Mouse (Mus musculus): Measurements from ENCODE around the gene Itgb5. TPM values are rescaled to one million over a fixed set of nuclear protein-coding genes. Genes with fewer than 3 reads are reported as not detected.

The Itgb5 gene
- polyA plus RNA-seq, 2 experiments, result 108 to 117 TPM

- Histone ChIP-seq H3K27ac (replicated peaks; ENCODE audit: low read depth, low read length) (no peak overlapping the region), H3K4me1 (ENCODE audit: control insufficient read depth, insufficient read depth, low read length) (peaks cover 32% of the 10 kb centered on the region)
- no peak for DNase-seq (ENCODE audit: low spot score)
These were observed 55.6 kb downstream of the Itgb5 start for GRCm38 (mm10) chr16:33885021-33885471.

GRCm38 (mm10) chr16:33885671-33886328, 56.3 kb downstream of the Itgb5 start:
- no peak for TF ChIP-seq POLR2A (IDR thresholded peaks at IDR 0.05; ENCODE audit: borderline replicate concordance, extremely low read depth, insufficient read depth, insufficient read length)
- Histone ChIP-seq H3K4me3 (replicated peaks; ENCODE audit: low read length) (no peak overlapping the region), H3K9me3 (ENCODE audit: control insufficient read depth, low read length) (no peaks in the 10 kb centered on the region), H3K4me1 (ENCODE audit: control insufficient read depth, insufficient read depth, low read length) (peaks cover 39% of the 10 kb centered on the region), H3K4me2 (replicated peaks; ENCODE audit: low read depth, low read length, severe bottlenecking) (no peak overlapping the region), H3K27ac (replicated peaks; ENCODE audit: low read depth, low read length) (no peak overlapping the region), H3K9ac (ENCODE audit: low read depth, low read length, severe bottlenecking) (no peak overlapping the region), H3K27me3 (ENCODE audit: control insufficient read depth, insufficient read depth, low read length) (no peaks in the 10 kb centered on the region), H3K36me3 (ENCODE audit: control insufficient read depth, insufficient read depth, low read length) (peaks cover 9% of the 10 kb centered on the region)
- DNase-seq (ENCODE audit: low spot score) (no peak), ATAC-seq (ENCODE audit: low FRiP score, low read depth) (no peak)
- 89% methylated on average over 14 of the region's 14 CpGs for WGBS

More at GRCm38 (mm10) chr16:33885021-33885471, 55.6 kb downstream of the Itgb5 start:
- Histone ChIP-seq H3K27me3 (ENCODE audit: control insufficient read depth, insufficient read depth, low read length) (no peaks in the 10 kb centered on the region), H3K36me3 (ENCODE audit: control insufficient read depth, insufficient read depth, low read length) (peaks cover 9% of the 10 kb centered on the region), H3K9ac (ENCODE audit: low read depth, low read length, severe bottlenecking) (no peak overlapping the region), H3K9me3 (ENCODE audit: control insufficient read depth, low read length) (no peaks in the 10 kb centered on the region), H3K4me3 (replicated peaks; ENCODE audit: low read length) (no peak overlapping the region), H3K4me2 (replicated peaks; ENCODE audit: low read depth, low read length, severe bottlenecking) (no peak overlapping the region)
- no peak for TF ChIP-seq POLR2A (IDR thresholded peaks at IDR 0.05; ENCODE audit: borderline replicate concordance, extremely low read depth, insufficient read depth, insufficient read length)
- 81% methylated on average over 11 of the region's 11 CpGs for WGBS
- no peak for ATAC-seq (ENCODE audit: low FRiP score, low read depth)

GRCm38 (mm10) chr16:33886665-33887064, 57.2 kb downstream of the Itgb5 start:
- Histone ChIP-seq H3K27me3 (ENCODE audit: control insufficient read depth, insufficient read depth, low read length) (no peaks in the 10 kb centered on the region), H3K9me3 (ENCODE audit: control insufficient read depth, low read length) (no peaks in the 10 kb centered on the region), H3K4me3 (replicated peaks; ENCODE audit: low read length) (no peak overlapping the region), H3K36me3 (ENCODE audit: control insufficient read depth, insufficient read depth, low read length) (peaks cover 9% of the 10 kb centered on the region), H3K27ac (replicated peaks; ENCODE audit: low read depth, low read length) (no peak overlapping the region), H3K9ac (ENCODE audit: low read depth, low read length, severe bottlenecking) (no peak overlapping the region), H3K4me1 (ENCODE audit: control insufficient read depth, insufficient read depth, low read length) (peaks cover 47% of the 10 kb centered on the region), H3K4me2 (replicated peaks; ENCODE audit: low read depth, low read length, severe bottlenecking) (no peak overlapping the region)
- 21% methylated on average over 6 of the region's 6 CpGs for WGBS
- DNase-seq (ENCODE audit: low spot score) (no peak), ATAC-seq (ENCODE audit: low FRiP score, low read depth) (no peak)
- TF ChIP-seq POLR2A (IDR thresholded peaks at IDR 0.05; ENCODE audit: borderline replicate concordance, extremely low read depth, insufficient read depth, insufficient read length), result no peak

- TF ChIP-seq POLR2A (IDR thresholded peaks at IDR 0.05; ENCODE audit: borderline replicate concordance, extremely low read depth, insufficient read depth, insufficient read length), result no peak
- peaks cover 53% of the 10 kb centered on the region for H3K4me1 ChIP-seq (ENCODE audit: control insufficient read depth, insufficient read depth, low read length)
- H3K27me3 ChIP-seq (ENCODE audit: control insufficient read depth, insufficient read depth, low read length), result no peaks in the 10 kb centered on the region
- no peak overlapping the region for H3K9ac ChIP-seq (ENCODE audit: low read depth, low read length, severe bottlenecking)
- no peaks in the 10 kb centered on the region for H3K9me3 ChIP-seq (ENCODE audit: control insufficient read depth, low read length)
- DNase-seq (ENCODE audit: low spot score), result no peak
- no peak overlapping the region for H3K27ac ChIP-seq (replicated peaks; ENCODE audit: low read depth, low read length)
- H3K4me3 ChIP-seq (replicated peaks; ENCODE audit: low read length), result no peak overlapping the region
- peaks cover 9% of the 10 kb centered on the region for H3K36me3 ChIP-seq (ENCODE audit: control insufficient read depth, insufficient read depth, low read length)
- no peak for ATAC-seq (ENCODE audit: low FRiP score, low read depth)
- WGBS, result 77% methylated on average over 2 of the region's 2 CpGs
- no peak overlapping the region for H3K4me2 ChIP-seq (replicated peaks; ENCODE audit: low read depth, low read length, severe bottlenecking)
These were observed 58.5 kb downstream of the Itgb5 start for GRCm38 (mm10) chr16:33887981-33888380.

GRCm38 (mm10) chr16:33889000-33889607, 59.6 kb downstream of the Itgb5 start:
- no peak for TF ChIP-seq POLR2A (IDR thresholded peaks at IDR 0.05; ENCODE audit: borderline replicate concordance, extremely low read depth, insufficient read depth, insufficient read length)
- Histone ChIP-seq H3K4me3 (replicated peaks; ENCODE audit: low read length) (no peak overlapping the region), H3K4me1 (ENCODE audit: control insufficient read depth, insufficient read depth, low read length) (peaks cover 42% of the 10 kb centered on the region), H3K36me3 (ENCODE audit: control insufficient read depth, insufficient read depth, low read length) (peaks cover 9% of the 10 kb centered on the region), H3K27ac (replicated peaks; ENCODE audit: low read depth, low read length) (no peak overlapping the region), H3K27me3 (ENCODE audit: control insufficient read depth, insufficient read depth, low read length) (no peaks in the 10 kb centered on the region), H3K4me2 (replicated peaks; ENCODE audit: low read depth, low read length, severe bottlenecking) (no peak overlapping the region), H3K9ac (ENCODE audit: low read depth, low read length, severe bottlenecking) (no peak overlapping the region), H3K9me3 (ENCODE audit: control insufficient read depth, low read length) (no peaks in the 10 kb centered on the region)
- no peak for ATAC-seq (ENCODE audit: low FRiP score, low read depth)
- DNase-seq (ENCODE audit: low spot score), result no peak
- 74% methylated on average over 13 of the region's 13 CpGs for WGBS
